Mouse (Mus musculus): ENCODE data around the gene 2310002L09Rik.
"Not testable (repeated sequence)": the region's sequence is repeated elsewhere in the genome, so short reads cannot be mapped to it uniquely, and the experiment has no call there.

The 2310002L09Rik gene

DNA sequence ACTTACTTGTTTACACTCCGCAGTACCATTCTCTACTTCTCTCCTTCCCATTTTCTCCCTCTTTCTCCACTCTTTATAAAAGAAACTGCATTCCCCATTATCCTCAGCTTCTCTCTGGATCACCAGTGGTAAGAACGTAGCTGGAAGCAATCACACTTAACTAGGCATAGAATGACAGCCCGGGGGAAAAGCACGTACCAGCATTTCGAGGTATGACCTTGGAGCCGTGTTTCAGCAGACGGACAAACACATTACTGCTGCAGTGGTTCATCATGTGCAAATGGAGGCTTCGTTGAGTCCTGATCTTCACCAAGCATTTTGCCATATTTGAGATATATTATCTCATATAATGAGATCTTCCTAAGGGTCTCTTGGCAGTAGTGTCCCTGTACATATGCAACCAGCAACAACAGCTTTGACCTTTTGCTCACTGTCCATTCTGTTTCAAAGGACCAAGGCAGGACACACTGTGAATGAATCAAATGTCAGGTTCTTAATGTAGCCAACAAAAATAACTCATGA, at the start of gene 2310002L09Rik:
Gene 2310002L09Rik (minus strand): TSS at position 472 of the 522 bp plus-strand sequence.
- no peak for DNase-seq (ENCODE audit: low spot score)

- DNase-seq (ENCODE audit: low spot score): no peak
Observed at GRCm38 (mm10) chr4:73980454-73980853, 29.8 kb upstream of the 2310002L09Rik start.

GRCm38 (mm10) chr4:73920660-73921059, 30.0 kb downstream of the 2310002L09Rik start, which contains the start of gene Gm11756:
Gene Gm11756, minus strand, starts transcription at chr4:73920760.
- not testable (repeated sequence) for DNase-seq (ENCODE audit: low spot score)

GRCm38 (mm10) chr4:73905853-73906252, 44.8 kb downstream of the 2310002L09Rik start, which contains the start of gene Gm13871:
Gene Gm13871, minus strand, starts transcription at chr4:73905953.
- DNase-seq (ENCODE audit: low spot score): not testable (repeated sequence)

GRCm38 (mm10) chr4:73891012-73891411, 59.6 kb downstream of the 2310002L09Rik start, which contains the start of gene Gm11757:
Gene Gm11757, minus strand, starts transcription at chr4:73891112.
- DNase-seq (ENCODE audit: low spot score): not testable (repeated sequence)

Measured in left cerebral cortex, adult 11 months (tissue).